Mouse (Mus musculus) gastrocnemius, postnatal 4 days (tissue): Measurements from ENCODE around the gene Sipa1l3. TPM values are rescaled to one million over a fixed set of nuclear protein-coding genes. Genes with fewer than 3 reads are reported as not detected.
A peak's percentile ranks its signal among the peaks of the same experiment; 100 is the strongest.

Experiments
- DNase-seq, 2 experiments: peaks; one replicate each; pipeline ENCODE4 v3.0.0; 2021 to 2022; ENCODE audit warnings: low spot score in 2 of 2, mixed read lengths in 2 of 2
- total RNA-seq, 2 experiments: library from RNA; stranded (reverse); gene quantifications; 2 replicates each; pipeline ENCODE4 v1.2.3; 2021

The Sipa1l3 gene
- total RNA-seq, 2 experiments from 2014 or later = 25.0 to 30.0 TPM

DNA sequence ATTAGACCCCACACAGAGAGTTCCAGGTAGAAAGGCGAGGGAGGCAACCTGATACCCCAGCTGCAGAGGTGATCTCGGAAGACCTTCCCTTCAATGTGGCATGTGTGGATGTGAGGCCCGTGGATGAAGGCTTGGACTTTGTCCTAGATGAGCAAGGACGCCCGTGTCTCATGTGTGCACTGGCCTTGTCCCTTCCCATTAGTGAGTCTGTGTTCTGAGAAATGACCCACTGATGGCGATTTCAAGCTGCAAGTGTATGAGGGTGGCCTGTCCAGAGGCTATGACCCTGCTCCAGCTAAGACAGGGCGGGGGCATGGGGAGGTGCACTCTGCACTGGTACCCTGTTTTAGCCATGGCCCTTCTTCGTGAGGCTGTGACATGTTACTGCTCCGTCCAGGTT lies 178.2 kb downstream of the Sipa1l3 start:
- no peak for DNase-seq

DNA sequence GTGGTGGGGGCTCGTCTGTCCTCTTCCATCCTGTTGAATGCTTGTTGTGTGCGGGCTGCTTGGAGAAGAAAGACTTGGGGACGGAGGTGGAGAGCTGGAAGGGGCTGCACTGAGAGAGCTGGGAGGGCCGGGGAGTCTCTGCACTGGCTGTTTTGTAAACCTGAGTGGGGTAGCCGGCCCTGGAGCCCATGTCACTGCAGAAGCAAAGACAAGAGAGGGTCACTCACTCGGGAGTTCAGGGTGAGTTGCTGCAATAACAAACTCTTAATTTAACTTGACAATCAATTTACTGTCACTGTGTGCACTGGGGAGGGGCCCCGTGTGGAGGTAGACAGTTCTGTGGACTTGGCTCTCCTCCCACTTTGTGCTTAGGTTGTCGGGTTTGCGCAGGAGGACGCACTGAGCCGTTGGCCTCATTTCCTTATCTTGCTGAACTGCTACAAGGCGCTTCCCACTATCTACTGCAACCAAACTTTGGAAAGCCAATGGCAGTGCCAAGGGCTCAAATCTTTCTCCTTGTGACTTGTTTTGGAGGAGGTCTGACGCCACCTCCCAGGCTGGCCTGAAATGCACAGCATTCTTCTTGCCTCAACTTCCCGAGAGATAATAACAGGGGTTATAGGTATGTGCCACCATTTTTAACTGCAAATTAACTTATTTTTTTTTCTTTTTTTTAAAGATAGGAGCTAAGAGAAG lies 179.3 kb downstream of the Sipa1l3 start:
- no peak for DNase-seq

DNA sequence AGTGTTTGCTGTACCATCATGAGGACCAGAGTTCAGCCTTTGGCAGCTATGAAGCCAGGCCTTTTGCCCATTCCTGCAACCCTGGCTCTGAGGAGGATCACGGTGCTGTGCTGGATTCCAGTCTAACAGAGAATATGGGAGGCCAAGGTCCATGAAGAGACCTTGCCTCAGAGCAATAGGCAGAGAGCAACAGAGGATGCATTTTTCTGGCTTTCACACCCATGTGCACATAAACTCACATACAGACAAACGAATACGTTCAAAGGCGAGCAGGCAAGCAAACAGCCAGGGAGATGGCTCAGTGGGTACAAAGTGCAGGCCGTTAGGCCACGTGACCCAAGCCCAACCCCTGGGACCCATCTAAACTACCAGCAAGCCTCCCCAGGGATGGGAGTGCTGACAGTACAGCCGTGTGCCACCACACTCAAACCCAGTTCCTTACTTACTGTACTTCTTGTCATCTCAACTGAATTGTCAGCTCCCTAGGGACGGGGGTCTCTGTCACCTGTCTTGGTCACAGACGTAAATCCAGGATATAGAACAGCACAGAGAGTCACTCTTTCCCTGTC lies 180.0 kb downstream of the Sipa1l3 start:
- no peak for DNase-seq

DNA sequence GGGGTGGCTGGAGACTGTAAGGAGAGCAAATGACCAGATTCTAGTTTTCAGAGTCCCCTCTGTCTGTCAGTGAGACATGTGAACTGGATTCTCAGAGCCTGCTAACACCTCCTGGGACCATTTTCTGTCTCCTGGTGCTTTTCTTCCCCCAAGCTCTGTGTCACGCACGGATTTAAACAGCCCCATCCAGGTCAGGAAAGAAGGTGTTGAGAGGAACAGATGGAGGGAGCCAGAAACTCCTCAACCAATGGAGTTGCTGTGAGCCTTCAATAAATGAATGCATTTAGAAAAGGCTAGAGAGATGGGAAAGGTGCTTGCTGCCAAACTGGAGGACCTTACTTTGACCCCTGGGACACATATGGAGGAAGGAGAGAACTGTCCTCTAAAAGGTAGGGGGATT lies 180.7 kb downstream of the Sipa1l3 start:
- DNase-seq = no peak

DNA sequence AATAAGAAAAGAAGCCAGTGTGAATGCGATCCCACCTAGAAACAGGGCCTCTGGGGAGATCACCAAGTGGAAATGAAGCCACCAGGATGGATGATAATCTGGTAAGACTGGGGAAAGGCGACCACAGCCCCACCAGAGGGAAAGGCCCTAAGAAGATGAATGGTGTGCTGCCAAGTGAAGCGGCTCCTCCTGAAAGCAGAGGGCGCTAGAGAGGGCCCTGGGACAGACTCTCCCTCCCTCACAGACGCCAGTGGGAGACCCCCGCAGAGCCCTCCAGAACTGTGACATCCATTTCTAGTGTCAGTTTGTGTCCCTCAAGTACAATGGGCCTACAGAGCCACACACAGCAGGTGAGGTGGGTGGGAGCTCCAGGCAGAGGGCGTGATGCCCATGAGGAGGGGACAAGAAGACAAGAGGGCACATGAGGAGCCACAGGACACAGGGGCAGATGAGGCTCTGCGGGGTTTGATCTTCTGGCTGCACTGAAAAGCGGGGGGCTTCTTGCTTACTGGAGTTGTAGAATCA lies 181.6 kb downstream of the Sipa1l3 start:
- no peak for DNase-seq

DNA sequence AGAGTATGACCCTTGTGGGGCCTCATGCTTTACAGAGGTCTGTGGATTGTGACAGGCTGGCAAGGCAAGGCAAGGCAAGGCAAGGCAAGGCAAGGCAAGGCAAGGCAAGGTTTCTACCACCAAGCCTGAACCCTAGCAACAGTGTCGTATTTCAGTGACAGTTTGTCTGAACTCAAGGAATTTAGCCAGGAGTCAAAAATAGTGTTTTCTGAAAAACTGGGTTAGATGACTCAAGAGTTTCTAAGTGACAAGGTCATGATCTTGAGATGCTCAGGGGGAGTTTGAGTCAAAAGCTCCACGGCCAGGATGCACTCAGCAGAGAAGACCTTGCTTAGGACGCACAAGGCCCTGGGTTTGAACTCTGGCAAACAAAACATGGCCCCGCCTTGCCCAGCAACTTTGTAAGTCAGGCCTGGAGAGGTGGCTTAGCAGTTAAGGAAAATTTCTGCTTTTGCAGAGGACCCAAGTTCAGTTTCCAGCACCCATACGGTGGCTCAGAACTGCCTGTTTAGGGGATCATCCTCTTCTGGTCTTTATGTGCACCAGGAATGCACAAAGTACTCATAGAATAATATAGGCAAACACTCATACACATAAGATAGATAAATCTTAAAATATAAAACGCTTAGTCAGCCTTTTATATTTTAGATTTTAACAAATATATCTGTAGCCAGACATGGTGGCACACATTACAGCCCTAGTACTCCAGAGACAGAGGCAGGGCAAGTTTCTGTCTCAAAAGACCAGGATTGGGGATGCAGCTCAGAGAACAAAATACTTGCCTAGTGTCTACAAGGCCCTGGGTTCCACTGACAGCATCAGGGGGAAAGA lies 182.4 kb downstream of the Sipa1l3 start:
- DNase-seq = no peak

DNA sequence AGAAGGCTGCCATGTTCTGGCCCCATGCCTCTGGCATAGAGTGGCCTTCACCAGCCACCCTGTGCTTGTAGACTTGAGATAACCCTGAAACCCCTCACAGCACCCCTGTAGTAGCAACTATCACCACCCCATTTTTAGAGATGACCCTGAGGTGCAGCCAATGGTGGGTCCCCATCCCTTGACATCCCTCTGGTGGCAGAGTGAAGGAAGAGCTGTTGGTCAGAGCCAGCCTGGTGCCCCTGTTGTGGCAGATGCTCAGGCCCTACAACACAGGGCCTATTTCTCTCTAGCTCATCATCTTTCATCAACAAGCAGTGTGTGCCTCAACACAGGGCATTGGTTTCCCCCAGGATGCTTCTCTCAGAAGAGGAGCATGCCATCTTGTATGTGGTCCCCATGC lies 183.2 kb downstream of the Sipa1l3 start:
- DNase-seq = no peak

DNA sequence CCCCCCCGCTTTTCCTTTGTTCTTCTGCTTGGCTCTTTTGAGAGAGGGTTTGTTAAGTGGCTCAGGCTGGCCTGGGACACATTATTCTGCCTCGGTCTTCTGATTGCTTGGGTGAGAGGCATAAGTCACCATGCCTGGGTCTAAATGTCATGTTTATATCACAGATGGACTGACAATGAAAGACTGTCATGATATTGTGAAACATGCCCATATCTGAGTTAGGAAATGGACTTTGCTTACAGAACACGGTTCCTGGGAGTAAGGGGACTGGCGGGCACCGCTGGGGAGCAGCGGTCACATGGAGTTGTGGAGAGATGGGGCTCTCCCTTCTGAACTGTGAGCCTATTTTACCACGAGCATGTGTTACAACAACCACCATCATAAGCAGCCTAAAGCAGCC lies 184.3 kb downstream of the Sipa1l3 start:
- DNase-seq = no peak

DNA sequence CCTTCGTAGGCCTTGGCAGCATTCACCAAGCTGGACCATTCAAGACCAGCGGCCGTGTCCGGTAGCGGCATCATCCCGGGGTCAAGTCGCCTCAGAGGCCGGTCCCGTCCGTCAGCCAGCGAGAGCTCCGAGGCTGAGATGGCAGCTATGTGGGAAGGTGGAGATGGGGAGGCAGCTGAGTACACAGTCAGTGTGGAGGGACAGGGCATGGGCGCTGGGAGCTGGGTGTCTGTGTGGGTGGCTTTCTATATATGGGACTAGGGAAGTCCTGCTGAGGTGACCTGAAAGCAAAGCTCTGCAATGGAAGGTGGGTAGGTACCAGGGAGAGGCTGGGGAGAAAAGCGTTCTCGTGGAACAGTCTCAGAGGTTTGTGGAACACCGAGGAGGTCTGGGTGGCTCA lies 189.5 kb downstream of the Sipa1l3 start:
- DNase-seq = no peak

DNA sequence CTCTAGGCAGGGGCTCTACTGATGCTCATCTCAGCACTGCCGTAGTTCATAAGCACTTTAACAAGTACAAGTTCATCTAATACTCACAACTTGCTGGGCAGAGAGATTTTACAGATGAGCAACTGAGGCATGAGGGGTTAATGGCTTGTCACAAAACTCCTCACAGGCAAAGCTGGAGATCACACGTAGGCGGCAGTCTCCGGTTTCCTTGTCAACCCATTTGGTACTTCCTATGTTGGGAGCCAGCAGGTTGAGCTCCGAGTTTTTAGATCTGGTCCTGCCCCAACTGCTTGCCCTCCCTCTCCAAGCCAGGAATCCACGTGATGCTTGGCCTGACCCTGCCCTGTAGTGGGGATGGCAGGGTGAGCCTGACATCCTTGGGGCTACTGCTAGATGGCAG lies 191.4 kb downstream of the Sipa1l3 start:
- no peak for DNase-seq

DNA sequence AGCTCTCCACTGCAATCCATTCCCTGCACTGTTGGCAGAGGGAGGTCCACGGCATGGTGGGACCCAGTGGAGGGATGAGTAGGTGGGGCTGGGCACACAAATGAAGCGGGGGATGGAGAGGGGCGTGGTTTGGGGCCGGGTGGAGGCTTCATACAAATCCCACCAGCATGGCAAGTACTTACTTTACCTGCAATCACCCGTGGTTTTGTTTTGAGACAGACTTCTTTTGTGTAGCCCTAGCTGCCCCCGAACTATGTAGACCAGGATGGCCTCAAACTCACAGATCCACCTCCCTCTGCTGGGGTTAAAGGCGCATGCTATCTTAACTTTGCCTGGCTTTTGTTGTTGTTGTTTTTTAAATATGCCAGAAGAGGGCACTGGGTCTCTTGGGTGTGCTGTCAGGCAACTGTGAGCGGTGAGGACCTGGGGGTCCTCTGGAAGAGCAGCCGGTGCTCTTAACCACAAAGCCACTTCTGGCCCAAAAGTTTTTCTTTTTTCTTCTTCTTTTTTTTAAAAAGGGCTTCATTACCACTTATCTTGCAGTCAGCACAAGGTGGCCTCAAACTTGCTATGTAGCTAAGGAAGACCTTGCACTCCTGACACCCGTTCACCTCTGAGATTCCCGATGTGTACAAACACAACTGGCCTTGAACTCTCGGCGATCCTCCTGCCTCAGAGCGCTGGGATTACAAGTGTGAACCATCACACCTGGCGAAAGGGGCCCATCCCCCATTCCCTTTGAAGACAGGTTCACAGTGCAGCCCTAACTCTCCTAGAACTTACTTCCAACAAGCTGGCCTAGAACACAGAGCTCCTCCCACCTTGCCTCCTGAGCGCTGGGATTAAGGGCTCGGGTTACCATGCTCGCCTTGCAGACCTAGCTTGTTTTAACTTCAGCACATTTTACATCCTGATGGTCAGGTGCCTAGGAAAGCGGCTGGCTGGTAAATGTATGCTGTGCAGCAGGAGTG lies 198.8 kb downstream of the Sipa1l3 start:
- no peak for DNase-seq

DNA sequence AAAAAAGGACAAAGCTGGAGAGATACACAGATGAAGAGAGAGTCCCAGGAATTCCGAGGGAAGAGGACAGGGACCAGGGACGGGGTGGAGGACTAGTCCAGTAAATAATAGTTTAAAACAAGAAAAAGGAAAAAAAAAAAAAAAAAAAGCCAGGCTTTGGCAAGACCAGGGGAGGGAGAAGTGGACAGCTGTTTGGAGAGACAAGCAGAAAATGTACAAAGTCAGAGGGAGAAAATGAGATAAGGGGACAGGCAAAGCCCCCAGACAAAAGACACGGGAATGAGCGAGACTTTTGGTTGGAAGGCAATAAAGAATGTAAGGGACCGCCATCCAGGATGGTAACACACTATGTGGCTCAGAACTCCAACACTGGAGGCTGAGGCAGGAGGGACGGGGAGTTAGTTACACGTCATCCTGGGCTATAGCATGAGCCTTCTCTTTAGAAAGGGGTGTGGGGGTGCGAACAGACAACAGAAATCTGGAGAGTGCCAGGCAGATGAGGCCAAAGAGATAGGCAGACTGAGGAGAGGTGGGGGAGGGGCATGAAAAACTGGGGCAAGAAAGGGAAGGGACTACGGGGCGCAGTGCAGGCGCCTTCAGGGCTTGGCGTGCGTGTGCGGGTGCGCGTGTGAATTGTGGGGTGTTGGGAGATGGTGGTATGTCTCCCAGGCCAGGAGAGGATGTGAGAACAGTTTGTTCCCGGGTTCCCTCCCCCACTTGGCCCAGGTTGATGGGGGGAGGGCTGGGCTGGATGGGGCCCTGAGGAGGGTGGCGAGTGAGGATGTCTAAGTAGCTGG lies 200.1 kb downstream of the Sipa1l3 start:
- peak in 1 of 2 experiments; percentile 57 for DNase-seq

DNA sequence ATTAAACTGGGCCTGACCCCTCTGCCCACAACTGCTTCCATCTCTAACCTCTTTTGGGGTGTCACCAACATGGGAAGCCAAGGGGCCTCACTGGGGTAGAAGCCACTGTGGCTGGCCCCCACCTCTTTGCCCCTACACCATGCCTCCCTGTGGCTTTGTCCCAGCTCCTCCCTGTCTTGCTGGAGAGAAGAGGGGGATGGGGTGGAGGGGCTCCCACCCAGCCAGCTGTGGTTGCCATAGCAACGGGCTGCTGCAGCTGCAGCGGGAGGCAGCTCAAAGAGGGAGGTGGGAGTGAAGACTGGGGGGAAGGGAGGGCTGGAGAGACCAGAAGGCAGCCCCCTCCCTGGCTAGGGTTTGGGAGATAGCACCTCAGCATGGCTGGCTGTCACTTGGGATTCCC lies 200.9 kb downstream of the Sipa1l3 start:
- peak; percentile 59 to 75 for DNase-seq

DNA sequence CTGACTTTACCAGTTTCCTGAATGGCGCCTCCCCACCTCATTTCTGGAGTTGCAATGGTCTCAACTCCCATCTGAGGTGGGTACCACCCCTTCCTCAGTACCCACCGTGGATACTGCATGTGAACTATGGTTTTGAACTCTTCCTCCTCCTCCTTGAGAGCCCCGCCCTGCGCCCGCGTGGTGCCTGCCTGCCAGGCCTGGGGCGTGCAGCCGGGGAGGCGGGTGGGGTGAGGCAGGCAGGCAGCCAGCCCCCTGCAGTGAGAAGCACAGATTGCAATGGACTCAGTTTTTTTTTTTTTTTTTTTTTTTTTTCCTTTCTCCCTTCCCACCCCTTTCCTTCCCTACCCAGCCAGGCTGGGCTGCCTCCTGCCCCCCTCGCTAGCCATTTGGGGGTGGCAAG lies 201.5 kb downstream of the Sipa1l3 start:
- DNase-seq = peak in 1 of 2 experiments; percentile 57

DNA sequence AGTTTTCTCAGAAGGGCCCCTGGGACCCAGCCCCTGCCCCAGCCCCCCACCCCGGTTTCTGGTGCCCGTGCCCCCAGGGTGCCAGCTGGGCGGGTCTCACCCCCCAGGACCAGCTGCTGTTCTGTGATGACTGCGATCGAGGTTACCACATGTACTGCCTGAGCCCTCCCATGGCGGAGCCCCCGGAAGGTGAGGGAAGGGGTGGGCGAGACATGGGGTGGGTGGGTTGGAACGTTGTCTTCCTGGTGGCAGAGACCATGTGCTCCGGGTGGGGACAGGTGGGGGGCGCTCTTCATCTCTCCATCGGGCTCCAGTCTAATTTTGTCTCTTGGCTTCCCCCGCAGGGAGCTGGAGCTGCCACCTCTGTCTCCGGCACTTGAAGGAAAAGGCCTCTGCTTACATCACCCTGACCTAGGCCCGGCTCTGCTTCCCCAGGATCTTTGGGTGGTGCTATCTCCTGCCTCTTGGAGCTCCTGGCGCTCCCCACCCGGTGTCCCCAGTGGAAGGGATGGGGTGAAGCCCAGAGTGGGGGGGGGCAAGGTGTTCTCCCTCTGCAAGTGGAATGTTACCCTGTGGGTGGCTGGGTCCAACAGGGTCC lies 202.2 kb downstream of the Sipa1l3 start:
- no peak for DNase-seq

DNA sequence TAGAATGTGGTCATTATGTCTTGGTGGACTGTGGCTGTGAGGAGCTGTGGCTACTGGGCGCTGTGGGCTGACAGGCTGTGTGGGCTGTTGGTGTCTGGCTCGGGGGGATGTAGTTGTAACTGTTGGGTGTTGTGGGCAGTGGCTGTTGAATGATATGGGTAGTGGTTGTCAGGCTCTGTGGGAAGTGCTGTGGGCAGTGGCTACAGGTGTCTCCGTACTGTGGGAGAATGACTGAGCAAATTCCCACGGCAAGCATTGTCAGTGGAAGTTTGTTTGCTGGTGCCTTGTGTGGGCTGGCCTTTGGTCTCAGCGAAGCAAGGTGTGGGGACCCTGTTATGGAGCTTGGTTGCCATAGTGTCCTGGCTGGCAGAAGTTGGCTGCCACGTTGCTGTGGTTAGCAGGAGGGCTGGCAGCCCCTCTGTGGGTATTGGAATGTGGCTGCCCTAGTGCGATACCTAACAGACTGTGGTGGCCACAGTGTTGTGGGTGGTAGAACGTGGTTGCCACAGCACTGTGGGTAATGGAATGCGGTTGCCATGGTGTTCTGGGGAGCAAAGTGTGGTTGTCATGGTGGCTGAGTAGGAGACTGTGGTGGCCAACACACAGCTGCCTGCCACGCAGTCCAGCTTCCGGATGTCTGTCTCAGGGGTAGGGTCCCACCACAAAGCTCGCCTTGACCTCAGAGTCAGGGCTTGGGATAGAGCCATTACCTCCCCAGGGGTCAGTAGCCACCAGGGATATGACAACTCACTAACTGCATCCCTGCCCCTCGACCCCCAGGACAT lies 203.4 kb downstream of the Sipa1l3 start:
- no peak for DNase-seq

DNA sequence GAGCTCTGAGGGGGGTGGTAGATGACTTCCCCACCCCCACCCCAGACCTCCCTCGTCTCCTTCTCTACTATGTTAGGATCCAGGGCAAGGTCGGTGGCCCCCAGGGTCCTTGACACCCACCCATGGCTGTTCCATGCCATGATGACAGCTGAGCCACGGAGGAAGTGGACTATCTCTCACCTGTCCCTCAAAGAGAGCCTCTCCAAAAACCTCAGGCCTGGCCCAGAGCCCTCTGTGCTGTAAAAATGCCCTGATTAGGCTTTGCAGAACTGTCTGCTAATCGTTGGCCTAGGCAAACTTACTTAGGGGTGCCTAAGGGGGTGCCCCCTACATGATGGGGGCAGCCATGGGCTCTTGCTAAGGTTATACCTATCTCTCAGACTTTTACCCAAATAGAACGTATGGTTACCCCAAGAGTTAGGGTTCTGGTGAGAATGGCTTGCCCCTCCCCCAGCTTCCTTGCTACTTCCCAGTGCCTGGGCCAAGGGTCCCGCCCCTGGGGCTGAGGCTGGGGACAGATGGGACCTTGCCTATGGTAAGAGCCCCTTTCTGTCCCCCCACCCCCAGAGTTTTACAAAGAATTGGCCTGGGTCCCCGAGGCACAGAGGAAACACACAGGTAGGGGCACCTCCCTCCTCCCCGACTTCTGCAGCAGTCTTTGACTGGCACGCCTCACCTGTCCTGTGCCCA lies 204.7 kb downstream of the Sipa1l3 start:
- no peak for DNase-seq

DNA sequence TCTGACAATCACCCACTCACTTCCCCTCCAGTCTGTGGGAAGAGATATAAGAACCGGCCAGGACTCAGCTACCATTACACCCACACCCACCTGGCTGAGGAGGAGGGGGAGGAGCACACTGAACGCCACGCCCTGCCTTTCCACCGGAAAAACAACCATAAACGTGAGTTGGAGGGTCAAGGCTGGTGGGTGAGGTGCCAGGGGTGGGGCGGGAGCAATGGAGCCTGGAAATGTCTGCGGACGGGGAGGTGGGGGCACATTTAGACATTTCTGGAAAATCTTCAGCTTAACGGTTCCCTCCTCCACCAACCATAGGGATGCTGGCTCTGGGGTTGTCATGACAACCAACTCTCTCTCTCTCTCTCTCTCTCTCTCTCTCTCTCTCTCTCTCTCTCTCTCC lies 205.4 kb downstream of the Sipa1l3 start:
- DNase-seq = no peak
